Mouse (Mus musculus) kidney, adult 9 months (tissue): ENCODE results near the gene Cracr2a.

Experiments used
- DNase-seq: peaks from one replicate; pipeline ENCODE4 v3.0.0; 2022

The Cracr2a gene

GRCm38 (mm10) chr6:127634858-127635257 is 73.7 kb downstream of the Cracr2a start:
- no peak for DNase-seq

GRCm38 (mm10) chr6:127635462-127636189 is 74.5 kb downstream of the Cracr2a start:
- DNase-seq, result no peak

- no peak for DNase-seq
Measured at GRCm38 (mm10) chr6:127641077-127641801, 80.1 kb downstream of the Cracr2a start.

- DNase-seq, result no peak
Measured at GRCm38 (mm10) chr6:127655988-127656387, 94.8 kb downstream of the Cracr2a start.

GRCm38 (mm10) chr6:127657152-127657551 is 96.0 kb downstream of the Cracr2a start:
- DNase-seq, result no peak

GRCm38 (mm10) chr6:127659472-127659871 is 98.3 kb downstream of the Cracr2a start:
- DNase-seq, result no peak

GRCm38 (mm10) chr6:127659966-127660365 is 98.8 kb downstream of the Cracr2a start:
- no peak for DNase-seq

- no peak for DNase-seq
Measured at GRCm38 (mm10) chr6:127661717-127662292, 100.7 kb downstream of the Cracr2a start.

GRCm38 (mm10) chr6:127663263-127663662 is 102.1 kb downstream of the Cracr2a start:
- DNase-seq, result no peak

- no peak for DNase-seq
Measured at GRCm38 (mm10) chr6:127669313-127669712, 108.2 kb downstream of the Cracr2a start.

GRCm38 (mm10) chr6:127670031-127670430 is 108.9 kb downstream of the Cracr2a start:
- DNase-seq, result no peak

- no peak for DNase-seq
Measured at GRCm38 (mm10) chr6:127672071-127672470, 110.9 kb downstream of the Cracr2a start.

GRCm38 (mm10) chr6:127676866-127677265 is 115.7 kb downstream of the Cracr2a start:
- no peak for DNase-seq

GRCm38 (mm10) chr6:127678320-127678719 is 117.2 kb downstream of the Cracr2a start:
- no peak for DNase-seq

- DNase-seq, result no peak
Measured at GRCm38 (mm10) chr6:127678998-127679397, 117.9 kb downstream of the Cracr2a start.

GRCm38 (mm10) chr6:127680784-127681183 is 119.6 kb downstream of the Cracr2a start:
- DNase-seq, result no peak

GRCm38 (mm10) chr6:127683561-127683960 is 122.4 kb downstream of the Cracr2a start:
- no peak for DNase-seq

- no peak for DNase-seq
Measured at GRCm38 (mm10) chr6:127684981-127685380, 123.8 kb downstream of the Cracr2a start.

GRCm38 (mm10) chr6:127687181-127687860 is 126.2 kb downstream of the Cracr2a start:
- DNase-seq, result no peak

GRCm38 (mm10) chr6:127692298-127692697 is 131.2 kb downstream of the Cracr2a start:
- DNase-seq, result no peak

GRCm38 (mm10) chr6:127693681-127694080 is 132.5 kb downstream of the Cracr2a start:
- no peak for DNase-seq

GRCm38 (mm10) chr6:127701036-127701783 is 140.1 kb downstream of the Cracr2a start:
- DNase-seq, result no peak

GRCm38 (mm10) chr6:127708218-127708628 is 147.1 kb downstream of the Cracr2a start:
- no peak for DNase-seq
